Mouse (Mus musculus): Measurements from ENCODE around the gene Peli1.

The Peli1 gene

DNA sequence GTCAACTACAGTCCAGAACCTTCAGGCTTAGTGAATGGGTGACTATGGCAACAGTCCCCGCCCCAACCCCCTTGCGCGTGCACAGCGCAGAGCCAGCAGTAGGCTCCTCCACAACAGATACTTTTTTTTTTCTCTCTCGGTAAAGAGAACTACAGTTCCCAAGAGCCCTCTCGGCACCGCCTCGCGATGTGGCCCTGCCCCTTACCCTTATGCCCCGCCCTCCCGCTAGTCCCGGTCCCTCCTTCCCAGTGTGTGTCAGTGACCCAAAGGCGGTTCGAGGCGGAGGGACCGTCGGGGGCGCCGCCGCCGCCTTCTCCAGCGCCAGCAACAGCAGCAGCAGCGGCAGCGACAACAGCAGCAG lies at the start of gene Peli1:
Gene Peli1 (plus strand): TSS at position 225 of the 361 bp plus-strand sequence.
- DNase-seq, result peak; percentile 93

DNA sequence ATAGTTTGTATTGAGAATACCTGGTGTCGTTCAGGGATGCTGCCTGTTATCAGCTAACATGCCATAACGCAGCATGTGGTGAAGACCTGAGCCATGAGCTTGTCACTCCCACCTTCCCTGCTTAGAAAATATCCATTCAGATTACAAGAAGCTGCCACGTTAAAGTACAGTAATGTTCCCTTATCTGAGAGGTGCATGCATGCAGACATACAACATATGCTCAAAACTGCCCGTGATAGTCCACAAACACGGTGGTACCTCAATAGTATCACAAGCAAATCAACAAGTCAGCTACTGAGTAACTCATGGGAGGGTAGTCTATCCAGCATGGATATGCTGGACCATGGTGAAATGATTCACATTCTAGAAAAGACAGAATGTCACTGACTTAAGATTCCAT lies 48.5 kb upstream of the Peli1 start:
- no peak for DNase-seq

DNA sequence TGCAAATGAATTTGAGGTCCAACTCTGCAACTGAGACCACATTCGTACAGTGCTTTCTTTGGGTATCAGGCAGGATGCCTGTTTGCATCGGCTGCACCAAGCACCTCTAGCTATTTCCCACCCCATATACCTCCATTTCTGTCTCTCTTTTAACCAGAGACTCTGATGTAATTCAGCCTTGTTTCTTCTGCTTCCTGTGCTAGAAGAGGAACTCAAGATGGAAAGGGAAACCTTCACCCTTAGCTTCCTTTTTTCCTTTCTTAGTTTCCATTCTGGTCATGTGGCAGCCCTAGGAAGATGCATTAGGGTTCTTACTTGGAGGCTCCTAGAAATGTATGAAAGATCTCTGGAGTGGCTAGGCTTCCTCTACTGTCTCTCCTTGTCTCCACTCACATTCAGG lies 44.9 kb upstream of the Peli1 start:
- no peak for DNase-seq

DNA sequence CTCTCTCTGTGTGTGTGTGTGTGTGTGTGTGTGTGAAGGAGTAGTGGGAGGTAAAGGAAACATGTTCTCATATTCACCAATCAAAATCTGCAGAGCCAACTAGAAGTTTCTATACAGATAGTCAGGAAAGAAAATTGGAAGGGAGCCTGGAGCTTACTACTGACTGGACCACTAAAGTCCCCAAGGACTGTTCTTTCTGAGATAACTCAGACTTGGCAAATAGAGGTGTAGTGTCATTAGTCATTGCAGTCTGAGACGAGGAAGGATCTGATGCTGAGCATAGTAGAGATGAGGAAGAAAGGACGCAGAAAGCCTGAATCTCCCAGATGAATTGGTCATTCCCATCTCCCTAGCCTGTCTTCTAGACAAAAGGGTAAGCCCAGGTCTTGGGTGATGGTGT lies 43.2 kb upstream of the Peli1 start:
- no peak for DNase-seq

DNA sequence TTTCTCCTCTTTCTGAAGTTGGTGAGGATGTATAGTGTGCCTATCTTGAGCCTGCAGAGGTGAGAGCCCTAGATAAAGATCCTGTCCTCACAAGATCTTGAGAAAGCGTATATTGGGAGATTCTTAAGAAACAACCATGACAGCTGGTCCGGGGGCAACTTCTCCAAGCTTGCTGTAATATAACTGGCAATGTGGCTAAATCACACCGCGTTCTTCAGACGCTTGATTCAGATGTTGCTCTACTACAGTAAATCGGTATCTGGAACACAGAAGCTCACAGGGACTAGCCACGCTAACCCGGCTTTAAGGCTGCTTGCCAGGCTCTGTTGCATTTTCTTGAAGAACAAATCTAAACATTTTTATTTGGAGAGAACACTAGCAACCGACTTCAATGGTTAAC lies 39.4 kb upstream of the Peli1 start:
- DNase-seq, result no peak

DNA sequence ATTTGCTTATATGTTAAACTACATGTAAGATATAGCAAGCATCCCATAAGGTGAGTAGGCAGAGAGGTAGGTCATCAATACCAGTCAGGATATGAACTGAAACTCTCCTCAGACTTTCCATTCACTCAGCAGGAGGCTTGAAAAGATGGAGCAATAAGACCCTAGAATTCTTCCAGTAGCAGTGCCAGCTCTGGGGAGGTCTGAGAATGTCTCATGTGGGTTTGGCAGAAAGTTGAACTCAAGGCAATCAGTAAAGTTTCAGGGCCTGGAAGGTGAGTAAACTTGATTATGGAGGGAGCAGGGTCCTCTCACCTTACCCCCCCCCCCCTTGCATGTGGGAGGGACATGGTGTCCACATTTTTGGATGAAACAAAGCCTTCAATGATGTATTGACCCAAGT lies 36.5 kb upstream of the Peli1 start:
- no peak for DNase-seq

DNA sequence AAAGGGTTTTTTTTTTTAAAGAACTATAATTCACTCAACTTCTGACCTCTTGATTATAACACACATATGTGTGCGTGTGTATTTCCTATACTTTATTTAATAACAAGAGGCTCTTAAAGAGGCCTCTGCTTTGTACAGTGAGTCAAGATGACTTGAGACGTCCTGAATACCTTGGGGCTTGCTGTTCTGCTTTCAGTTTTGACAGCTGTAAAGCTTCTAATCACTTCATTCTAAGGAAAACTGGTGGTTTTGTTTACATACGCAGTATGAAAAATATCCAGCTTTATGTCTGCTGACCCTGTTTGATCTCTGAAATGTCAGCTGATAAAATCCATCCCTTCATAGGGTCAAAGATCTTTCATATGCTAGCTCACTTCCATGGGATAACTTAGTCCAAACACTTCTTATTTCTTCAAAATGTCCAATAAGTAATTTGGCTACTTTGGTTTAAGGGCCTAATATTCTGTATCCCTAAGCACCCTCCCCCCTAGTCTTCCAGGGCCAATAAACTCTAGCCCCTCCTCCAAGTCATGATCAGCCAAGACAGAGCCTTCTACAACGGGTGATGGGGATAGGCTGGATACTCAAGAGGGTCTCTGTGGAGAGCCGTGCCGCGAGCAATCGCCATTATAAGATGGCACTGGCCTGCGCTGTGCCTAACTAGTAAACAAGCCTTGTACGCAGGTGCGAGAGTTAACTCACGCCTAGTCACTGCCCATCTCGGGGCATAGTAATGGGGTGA lies 34.8 kb upstream of the Peli1 start:
- DNase-seq, result no peak

DNA sequence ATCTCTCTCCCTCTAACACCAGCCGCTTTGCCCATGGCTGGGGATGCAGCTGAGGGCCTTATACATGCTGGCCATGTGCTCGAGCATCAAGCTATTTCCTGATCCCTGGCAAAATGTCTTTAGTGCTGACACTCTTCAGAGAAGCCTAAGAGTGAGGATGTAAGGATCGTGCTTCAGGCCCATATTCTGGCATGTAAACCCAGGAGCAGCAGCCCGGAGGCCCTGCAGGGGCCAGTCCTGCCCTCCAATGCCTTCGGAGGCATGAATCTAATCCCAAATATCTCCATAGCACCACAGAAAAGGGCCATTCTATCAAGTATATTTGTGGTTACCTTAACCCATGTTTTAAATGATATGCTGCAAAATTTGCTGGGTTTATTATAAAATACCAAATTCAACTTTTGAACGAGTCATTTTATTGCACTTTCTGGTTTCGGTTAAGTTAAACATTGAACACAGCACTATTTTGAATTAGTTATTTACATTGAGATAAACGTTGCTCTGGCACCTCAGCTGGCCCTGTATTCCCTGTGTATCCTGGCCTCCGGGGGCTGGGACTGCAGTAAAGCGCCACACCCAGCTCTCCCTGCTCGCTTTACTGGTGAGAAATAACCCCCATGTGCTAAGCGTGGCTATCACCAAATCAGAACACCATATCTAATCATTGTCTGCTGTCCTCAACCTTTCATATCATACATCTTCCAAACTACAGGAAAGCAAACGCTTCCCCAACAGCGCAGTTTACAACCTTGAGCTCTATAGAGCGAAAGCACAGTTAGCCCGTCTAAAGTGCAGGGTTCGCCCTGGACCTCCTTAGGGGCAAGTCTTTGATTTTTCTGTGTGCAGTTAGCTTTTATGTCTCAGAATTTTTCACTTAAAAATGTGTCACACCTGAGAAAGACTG lies 33.3 kb upstream of the Peli1 start:
- DNase-seq, result no peak

DNA sequence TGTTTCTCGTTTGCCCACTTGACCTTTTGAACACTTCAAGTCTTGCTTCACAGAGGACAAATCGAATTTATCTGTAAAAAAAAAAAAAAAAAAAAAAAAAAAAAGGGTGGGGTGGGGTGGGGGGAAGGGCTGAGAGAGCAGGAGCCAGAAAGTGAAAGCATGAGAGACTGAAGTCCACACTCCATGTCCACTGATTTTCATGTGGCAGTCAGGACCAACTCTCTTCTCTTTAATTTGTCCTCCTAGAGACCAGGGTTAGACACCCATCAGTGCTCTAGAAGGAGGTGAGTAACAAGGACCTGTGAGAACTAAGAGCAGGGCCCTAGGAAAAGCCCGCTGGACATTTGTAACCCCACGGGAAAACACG lies 32.7 kb upstream of the Peli1 start:
- DNase-seq, result no peak

DNA sequence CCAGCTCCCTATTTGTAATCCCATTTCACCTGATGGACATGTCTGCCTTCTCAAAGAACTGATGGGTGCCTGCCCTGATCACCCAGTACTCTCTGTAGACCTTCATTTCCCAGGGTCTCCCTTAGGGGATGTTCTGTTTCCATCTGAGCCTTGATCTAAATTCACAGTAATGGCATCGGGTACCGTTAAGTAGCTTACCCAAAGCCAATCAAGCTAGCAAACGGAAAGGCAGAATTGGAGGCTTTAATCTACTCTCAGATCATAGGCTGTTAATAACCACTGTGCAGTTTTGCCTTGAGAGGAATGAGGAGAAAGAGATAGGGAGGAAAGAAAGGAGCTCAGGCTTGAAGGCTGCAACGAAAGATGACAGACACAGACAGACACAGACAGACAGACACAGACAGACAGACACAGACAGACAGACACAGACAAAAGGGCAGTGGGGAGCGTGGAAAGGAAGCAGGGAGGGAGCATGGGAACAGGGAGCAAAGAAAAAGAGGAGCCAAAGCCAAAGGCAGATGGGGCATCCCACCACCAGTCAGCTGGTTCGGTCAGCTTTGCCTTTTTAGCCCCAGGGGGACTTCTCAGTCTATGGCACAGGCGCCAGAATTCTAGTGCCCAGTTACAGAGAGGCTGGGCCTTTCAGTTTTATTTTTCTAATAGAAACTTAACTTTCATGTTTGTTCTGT lies 30.6 kb upstream of the Peli1 start:
- no peak for DNase-seq

DNA sequence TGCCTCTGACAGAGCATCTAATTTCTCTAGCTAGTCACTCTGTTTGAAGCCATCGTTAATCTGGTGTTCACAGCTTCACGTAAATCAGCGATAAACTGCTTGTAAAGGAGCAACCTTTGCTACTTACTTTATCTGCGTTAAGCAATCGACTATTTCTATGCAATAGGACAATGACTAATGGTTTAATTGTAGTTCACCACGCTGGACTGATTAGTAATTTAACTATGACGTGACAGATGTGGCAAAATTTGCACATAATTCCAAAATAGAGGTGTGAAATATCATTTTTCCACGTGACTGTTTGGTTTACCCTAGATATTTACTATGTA lies 30.1 kb upstream of the Peli1 start:
- no peak for DNase-seq

DNA sequence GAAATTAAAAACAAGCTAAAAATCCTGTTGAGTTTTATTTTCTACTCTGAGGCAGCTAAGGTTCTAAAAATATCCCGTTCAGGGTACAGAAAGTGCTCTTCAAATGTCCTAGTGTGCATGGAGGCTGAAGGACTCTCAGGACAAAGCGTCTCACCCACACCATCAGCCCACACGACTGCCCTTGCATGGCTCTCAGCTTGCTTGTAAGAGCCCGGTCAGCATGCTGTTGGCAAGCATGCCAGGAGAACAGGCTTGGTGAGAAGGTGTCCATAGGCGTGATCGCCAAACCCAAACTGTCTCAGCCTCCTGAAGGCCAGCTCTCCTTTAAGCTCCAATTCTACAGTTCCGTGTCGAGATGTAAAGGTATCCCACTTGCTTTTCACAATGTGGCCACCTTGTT lies 29.7 kb upstream of the Peli1 start:
- no peak for DNase-seq

DNA sequence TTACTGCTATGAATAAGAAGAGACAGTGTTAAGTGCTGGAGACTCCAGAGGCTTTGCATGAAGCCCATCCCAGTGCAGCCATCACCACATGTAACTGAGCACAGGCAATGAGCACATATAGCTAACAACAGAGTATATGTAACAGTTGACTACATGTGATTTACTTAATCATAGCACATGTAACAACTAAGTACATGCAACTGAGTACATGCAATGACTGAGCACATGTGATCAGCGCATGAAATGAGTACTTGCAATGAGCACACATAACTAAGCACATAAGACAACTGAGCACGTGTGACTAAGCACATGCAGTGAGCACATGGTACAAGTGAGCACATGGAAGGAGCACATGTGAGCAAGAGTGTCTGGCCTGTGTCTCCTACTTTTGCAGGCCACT lies 29.0 kb upstream of the Peli1 start:
- no peak for DNase-seq

DNA sequence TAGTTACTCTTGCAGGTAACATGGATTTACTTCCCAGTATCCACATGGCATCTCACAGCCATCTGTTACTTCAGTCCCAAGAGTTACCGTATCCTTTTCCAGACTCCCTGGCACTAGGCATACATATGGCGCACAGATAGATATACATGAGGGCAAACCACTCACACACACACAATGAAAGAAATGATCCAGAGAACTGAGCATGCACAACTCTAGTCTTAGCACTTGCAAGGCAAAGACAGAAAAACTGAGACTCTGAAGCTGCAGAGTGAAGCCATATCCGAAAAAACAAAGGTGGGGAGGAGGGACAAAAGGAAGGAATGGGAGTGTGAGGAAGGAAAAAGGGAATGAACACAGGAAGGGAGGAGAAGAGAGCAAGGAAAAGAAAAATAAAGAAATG lies 27.8 kb upstream of the Peli1 start:
- DNase-seq, result no peak

DNA sequence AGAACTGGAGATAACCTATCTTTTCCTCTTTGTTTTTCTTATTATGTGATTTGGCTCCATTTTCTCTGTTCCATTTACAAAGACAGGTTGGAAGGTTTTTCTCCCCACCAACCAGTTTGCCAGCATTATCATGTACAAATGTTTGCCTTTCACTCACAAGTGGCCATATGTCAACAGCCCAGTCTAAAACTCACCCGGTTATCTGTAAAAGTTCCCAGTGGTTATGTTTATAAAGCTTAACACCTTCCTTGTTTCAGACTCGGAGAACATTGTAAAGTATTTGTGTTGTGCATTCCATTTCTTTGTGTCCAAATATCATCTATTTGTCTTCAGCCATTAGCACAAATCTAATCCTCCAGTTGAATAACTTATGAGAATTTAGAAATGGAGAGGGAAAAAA lies 11.7 kb upstream of the Peli1 start:
- DNase-seq, result no peak

DNA sequence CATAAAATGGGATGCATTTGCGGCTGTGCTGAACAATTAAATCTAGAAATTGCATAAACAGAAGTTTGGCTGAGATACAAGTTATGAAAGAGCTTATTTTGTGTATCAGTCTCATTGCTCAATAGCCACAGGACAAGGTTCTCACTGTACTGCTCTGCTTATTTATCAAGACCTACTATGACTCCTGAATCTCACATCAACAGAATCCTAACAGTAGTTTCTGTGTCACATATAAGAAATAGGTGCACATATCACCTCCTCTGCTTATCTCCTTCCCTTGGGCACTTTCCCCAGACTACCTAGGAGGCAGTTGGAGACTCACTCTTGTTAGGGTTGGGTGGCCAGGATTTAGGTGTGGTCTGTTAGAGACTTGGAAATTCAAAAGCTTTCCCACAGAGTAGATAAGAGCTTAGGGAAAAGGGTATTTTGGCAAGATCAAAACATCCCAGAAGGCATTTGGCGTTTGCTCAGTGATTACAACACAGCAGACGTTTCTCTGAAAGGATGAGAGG lies 11.2 kb upstream of the Peli1 start:
- no peak for DNase-seq

DNA sequence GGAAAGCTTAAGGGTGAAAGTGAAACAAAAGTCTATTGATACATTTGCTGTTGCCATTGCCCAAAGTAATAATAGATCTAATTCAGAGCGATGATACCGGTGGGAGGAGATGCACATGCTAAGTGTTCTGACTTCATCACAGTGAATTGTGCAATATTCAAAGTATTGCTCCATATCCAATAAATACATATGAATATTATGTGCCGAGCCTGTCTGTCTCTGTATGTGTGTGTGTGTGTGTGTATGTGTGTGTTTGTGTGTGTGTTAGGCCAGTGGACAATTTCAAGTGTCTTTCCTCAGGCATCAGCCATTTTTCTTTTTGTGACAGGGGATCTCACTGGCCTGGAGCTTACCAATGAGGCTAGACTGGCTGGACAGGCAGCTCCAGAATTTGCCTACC lies 9.9 kb upstream of the Peli1 start:
- no peak for DNase-seq

DNA sequence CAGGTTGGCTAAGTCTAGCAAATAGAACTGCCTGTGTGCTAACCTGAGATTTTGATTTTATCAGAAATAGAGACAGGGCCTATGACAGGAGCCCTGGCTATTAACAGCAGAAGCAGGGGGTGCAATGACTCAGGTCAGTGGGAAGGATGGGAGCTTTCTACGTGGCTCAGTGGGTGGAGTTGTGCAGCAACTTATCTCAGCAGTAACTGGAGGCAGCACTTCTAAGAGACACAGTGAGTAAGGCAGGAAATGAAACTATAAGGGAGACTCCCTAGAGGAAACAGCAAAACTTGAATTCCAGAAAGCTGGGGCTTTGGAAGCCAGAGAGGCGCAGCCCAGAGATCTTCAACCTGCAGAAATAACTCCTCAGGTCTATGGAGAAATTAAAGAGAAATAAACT lies 8.4 kb upstream of the Peli1 start:
- no peak for DNase-seq

DNA sequence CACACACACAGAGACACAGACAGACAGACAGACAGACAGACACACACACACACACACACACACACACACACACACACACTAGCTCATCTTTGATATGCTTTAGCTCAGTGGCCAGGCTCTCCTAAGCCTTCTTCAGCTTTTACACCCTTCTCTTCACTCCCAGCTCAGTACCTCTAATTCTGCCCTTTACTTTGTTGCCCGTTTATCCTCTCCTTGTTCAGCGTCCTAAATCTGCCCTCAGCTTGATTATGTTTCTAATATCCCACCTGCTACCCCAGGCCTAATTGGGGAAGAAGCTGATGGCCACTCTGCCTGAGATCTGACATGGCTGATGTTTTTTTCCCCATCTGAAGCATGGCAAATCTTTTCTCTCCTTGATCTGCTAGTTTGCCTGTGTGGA lies 2.7 kb upstream of the Peli1 start:
- DNase-seq, result no peak

DNA sequence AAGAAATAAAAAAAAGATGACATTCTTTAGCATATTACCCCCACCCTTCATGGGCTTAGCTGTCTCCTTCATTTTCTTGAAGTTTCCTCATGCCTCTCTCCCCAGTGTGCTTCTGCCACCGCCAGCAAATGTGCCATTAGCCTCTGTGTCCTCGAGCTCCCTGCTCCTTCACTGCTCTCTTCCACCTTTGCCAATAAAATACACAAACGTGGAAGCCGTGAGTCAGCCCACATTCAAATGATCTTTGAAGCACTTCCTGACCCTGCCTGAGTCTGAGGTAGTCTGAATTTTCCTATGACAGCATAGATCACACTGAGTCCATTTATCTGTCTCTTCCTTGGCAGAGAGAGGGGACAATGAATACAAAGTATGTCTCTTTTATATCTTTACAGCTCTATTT lies 1.5 kb upstream of the Peli1 start:
- DNase-seq, result peak; percentile 11

DNA sequence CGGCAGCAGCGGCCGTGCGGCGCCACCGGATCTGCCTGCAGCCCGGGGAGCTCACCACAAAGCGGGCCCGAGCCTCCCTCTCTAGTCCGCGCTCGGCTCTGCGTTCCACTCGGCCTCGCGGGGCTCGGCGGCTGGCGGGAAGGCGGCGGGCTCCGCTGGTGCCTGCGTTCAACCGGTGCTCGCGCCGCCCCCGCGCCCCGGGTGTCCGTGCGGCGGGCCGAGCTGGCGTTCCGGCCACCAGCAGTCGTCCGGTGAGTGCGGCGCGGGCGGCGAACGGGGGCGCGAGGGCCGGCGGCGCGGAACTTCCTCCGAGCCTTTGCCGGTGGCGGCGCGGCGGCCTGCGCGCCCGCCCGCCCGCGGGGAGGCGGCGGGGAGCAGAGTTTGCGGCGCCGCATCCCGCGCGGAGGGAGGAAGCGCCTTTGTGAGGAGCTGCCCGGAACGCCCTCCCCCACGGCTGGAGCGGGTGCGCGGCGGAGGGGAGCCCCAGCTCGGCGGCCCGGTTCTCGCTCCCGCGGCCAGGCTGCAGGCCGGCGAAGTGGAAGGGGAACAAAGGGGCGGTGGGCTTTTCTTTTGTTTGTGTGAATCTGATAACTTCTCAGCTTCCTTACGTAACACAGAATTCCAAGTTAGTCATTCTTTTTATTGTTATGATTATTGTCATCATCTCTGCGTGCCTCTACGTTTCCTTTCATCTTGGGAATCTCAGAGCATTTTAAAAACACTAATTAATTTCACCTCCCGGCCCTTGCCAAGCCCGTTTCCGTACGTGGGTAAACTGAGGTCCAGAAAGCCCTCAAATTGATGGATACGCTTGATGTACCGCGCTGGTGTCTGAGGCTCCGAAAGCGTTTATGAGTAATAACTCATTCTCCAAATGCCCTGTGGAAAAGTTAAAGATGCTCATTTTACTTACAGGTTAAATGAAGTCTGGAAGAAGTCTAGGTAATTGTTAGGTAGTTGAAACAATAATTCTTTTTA lies 626 bp downstream of the Peli1 start:
- DNase-seq, result peak; percentile 68

DNA sequence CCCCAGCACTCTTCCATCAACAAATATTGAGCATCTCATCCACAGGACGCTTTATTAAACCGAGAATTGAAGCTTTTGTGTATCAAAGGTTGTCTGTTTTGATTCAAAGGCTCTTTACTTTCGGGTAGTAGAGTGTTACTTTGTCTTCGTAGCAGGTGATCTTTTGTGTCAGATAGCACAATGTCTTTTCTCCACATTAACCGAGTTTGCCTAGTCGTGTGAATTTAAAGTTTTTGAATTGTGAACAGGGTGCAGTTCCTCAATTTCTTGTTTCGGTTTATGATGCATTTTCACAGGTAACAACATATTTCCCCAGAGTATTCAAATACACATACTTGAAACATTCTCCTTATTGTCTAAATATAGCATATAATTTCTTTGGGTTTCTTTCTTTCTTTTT lies 1.5 kb downstream of the Peli1 start:
- no peak for DNase-seq

Measured in cerebellum, adult 11-12 months (tissue).